Mouse (Mus musculus) erythroblast, embryonic 14.5 days (primary cell): ENCODE data around the gene Glp2r.

Source experiments
- GATA1 ChIP-seq: IDR thresholded peaks from 2 replicates; pipeline ENCODE4 v1.6.1; 2012; ENCODE audit warnings: low read length, inconsistent platforms, mixed read lengths
- TAL1 ChIP-seq: IDR thresholded peaks from 3 replicates; pipeline ENCODE4 v1.6.1; 2012; ENCODE audit warnings: low read length, inconsistent platforms, mixed read lengths

DNA sequence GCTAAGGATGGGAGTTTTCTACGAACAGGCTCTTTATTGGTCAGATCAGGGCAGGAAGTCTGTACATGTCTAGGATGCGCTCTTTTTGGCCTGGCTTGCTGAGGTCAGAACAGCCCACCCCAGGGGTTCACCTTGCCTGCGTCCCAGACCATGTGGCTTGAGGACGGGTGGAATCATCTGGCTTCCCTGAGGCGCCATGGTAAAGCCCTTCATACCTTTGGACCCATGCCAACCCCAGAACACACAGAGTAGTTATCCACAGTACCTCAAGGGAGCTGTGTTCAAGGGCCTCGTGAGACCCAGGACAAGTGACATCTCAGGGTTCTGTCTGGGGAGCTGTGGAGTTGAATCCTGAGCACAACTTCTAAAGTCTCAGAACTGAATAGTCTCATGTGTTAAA lies 119.2 kb downstream of the Glp2r start:
- TF ChIP-seq GATA1 (no peak), TAL1 (no peak)
